Mouse (Mus musculus) heart, embryonic 14.5 days (tissue): Measurements from ENCODE around the gene Wdr20. TPM values are rescaled to one million over a fixed set of nuclear protein-coding genes. Genes with fewer than 3 reads are reported as not detected.

Experiments
- ATAC-seq: fragments of 200-750 bp; cut with Nextera tagmentation; 2 replicates; pipeline ENCODE4 v1.8.0; 2017; ENCODE audit warnings: low read depth, moderate TSS enrichment; ENCODE audit not compliant: insufficient number of reproducible peaks, insufficient read depth, low FRiP score
- H3K27ac ChIP-seq, 2 experiments: fragments of 200-500 bp in 1 of 2; fragments of 300-500 bp in 1 of 2; sonication (generic) in 1 of 2; replicated peaks in 1 of 2; 2 replicates each; pipeline ENCODE4 v1.5.1; 2012 to 2014; ENCODE audit warnings: low read depth in 2 of 2, low read length in 2 of 2, control low read depth in 1 of 2, mild to moderate bottlenecking in 1 of 2, mixed read lengths in 1 of 2; ENCODE audit not compliant: control insufficient read depth in 1 of 2, insufficient read depth in 1 of 2
- H3K27me3 ChIP-seq: fragments of 300-500 bp; sonication (generic); 2 replicates; pipeline ENCODE4 v1.6.1; 2014; ENCODE audit warnings: mild to moderate bottlenecking, low read length, control low read depth; ENCODE audit not compliant: control insufficient read depth, insufficient read depth
- H3K36me3 ChIP-seq: fragments of 300-500 bp; sonication (generic); 2 replicates; pipeline ENCODE4 v1.6.1; 2014; ENCODE audit warnings: mild to moderate bottlenecking, control low read depth, low read length, mixed read lengths; ENCODE audit not compliant: control insufficient read depth, insufficient read depth
- H3K4me1 ChIP-seq, 2 experiments: fragments of 200-500 bp in 1 of 2; fragments of 300-500 bp in 1 of 2; sonication (generic) in 1 of 2; 2 replicates each; pipeline ENCODE4 v1.6.1; 2012 to 2014; ENCODE audit warnings: low read length in 2 of 2, control low read depth in 1 of 2, mixed read lengths in 1 of 2; ENCODE audit not compliant: control insufficient read depth in 2 of 2, insufficient read depth in 2 of 2
- H3K4me2 ChIP-seq: fragments of 300-500 bp; sonication (generic); 2 replicates; pipeline ENCODE4 v1.6.1; 2014; ENCODE audit warnings: mild to moderate bottlenecking, low read length
- H3K4me3 ChIP-seq, 2 experiments: fragments of 200-500 bp in 1 of 2; fragments of 300-500 bp in 1 of 2; sonication (generic) in 1 of 2; 2 replicates each; pipeline ENCODE4 v1.5.1; 2012 to 2014; ENCODE audit warnings: low read length in 2 of 2, mild to moderate bottlenecking in 2 of 2, control low read depth in 1 of 2, low read depth in 1 of 2, moderate library complexity in 1 of 2; ENCODE audit not compliant: control insufficient read depth in 1 of 2, insufficient read depth in 1 of 2
- H3K9ac ChIP-seq: fragments of 300-500 bp; sonication (generic); 2 replicates; pipeline ENCODE4 v1.6.1; 2014; ENCODE audit warnings: mild to moderate bottlenecking, low read length
- H3K9me3 ChIP-seq: fragments of 300-500 bp; sonication (generic); 2 replicates; pipeline ENCODE4 v1.6.1; 2016; ENCODE audit warnings: low read length, control low read depth; ENCODE audit not compliant: control insufficient read depth
- WGBS: fragments of 180-500 bp; shearing (Covaris S2); extraction: QIAGEN DNeasy Blood & Tissue Kit; methylation state at CpG from one replicate; pipeline ENCODE4 v1.1.7; 2014; 5-methylcytosine and 5-hydroxymethylcytosine counted together
- polyA plus RNA-seq: library from polyadenylated mRNA; unstranded; fragments of >200 nt; fragmentation: Nextera tagmentation; extraction: Ambion mirVana; gene quantifications from 2 replicates; pipeline ENCODE4 v1.2.1, GENCODE M21; 2014

Gene Wdr20
- polyA plus RNA-seq, 1 experiment from 2014 or later, result 16.3 TPM

- Histone ChIP-seq H3K4me2 (peak overlapping the region; percentile 91), H3K27ac (peak overlapping the region in 1 of 2 experiments; percentile 85; a peak in 1 of 4 replicates), H3K27me3 (no peaks in the 10 kb centered on the region), H3K36me3 (no peaks in the 10 kb centered on the region), H3K4me1 (peaks cover 14 to 18% of the 10 kb centered on the region in 2 experiments), H3K9me3 (no peaks in the 10 kb centered on the region), H3K9ac (peak overlapping the region; percentile 79), H3K4me3 (peak overlapping the region; percentile 56 to 60)
- ATAC-seq, result no peak
- 63% methylated on average over 6 of the region's 6 CpGs for WGBS
These were observed 108.5 kb downstream of the Wdr20 start for GRCm38 (mm10) chr12:110846191-110846765.

DNA sequence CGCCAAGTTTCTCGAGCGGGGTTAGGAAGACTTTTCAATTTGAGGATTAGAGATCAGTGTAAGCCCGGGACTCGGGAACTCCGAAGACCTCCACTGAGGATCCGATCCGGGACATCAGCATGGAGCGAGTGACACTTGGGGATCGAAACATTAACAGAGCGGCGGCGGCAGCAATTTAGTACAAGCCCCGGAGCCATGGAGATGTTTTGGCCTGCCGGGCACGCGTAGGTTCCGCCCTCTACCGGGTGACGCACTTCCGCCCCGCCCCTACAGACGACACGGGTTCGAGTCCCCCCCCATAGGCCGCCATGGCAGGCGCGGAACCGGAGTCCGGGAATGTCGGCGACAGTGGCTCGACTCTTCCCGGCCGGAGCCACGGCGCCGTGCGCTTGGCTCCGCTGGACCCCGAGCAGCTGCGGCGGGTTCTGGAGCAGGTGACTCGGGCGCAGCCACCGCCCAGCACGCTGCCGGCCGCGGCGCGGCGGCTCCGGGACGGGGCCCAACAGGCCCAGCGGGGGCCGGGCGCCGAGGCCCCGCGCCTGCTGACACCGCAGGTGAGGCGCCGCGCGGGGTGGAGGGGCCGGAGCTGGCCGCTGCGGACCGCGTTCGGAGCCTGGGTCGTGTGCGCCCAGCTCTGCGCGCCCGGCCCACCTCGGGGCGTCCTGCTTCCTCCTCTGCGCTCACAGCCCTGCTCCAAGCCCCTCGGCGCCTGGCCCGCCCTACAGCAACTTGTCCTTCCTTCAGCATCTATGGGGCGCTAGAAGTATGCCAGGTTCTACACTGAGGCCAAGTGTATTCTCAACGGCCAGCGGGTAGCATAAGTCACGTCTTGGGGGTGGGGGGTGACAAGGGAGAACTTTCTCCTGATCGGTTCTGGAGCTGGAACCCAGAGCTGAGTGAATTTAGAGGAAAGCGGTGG is 112.5 kb downstream of the Wdr20 start, which contains the start of gene Zfp839:
Zfp839 (plus strand) TSS at position 244 of the 919 bp plus-strand sequence.
- peaks cover 3% of the 10 kb centered on the region for H3K36me3 ChIP-seq
- peaks cover 17 to 23% of the 10 kb centered on the region in 2 experiments for H3K4me1 ChIP-seq
- H3K27me3 ChIP-seq, result no peaks in the 10 kb centered on the region
- WGBS, result under 1% methylated on average over 84 of the region's 89 CpGs
- H3K4me3 ChIP-seq, result peak within 1 kb of the TSS; percentile 89 to 93
- peak within 1 kb of the TSS; percentile 48 to 75 for H3K27ac ChIP-seq
- peak within 1 kb of the TSS; percentile 74 for H3K4me2 ChIP-seq
- no peaks in the 10 kb centered on the region for H3K9me3 ChIP-seq
- peak within 1 kb of the TSS; percentile 90 for H3K9ac ChIP-seq
- ATAC-seq, result peak; percentile 72

GRCm38 (mm10) chr12:110850929-110851256 is 113.1 kb downstream of the Wdr20 start:
- Histone ChIP-seq H3K4me3 (peak overlapping the region; percentile 89 to 93), H3K36me3 (peaks cover 10% of the 10 kb centered on the region), H3K27ac (peak overlapping the region; percentile 48 to 75), H3K9me3 (no peaks in the 10 kb centered on the region), H3K4me1 (peaks cover 16 to 22% of the 10 kb centered on the region in 2 experiments), H3K4me2 (peak overlapping the region; percentile 74), H3K27me3 (no peaks in the 10 kb centered on the region), H3K9ac (peak overlapping the region; percentile 90)
- ATAC-seq, result no peak
- 18% methylated on average over 9 of the region's 9 CpGs for WGBS

- Histone ChIP-seq H3K27ac (no peak overlapping the region; a peak in 1 of 4 replicates), H3K4me1 (peaks cover 11 to 17% of the 10 kb centered on the region in 2 experiments), H3K9me3 (no peaks in the 10 kb centered on the region), H3K27me3 (no peaks in the 10 kb centered on the region), H3K36me3 (peaks cover 14% of the 10 kb centered on the region), H3K4me2 (peak overlapping the region; percentile 74), H3K9ac (peak overlapping the region; percentile 21; the same call in 1 of the 2 replicates), H3K4me3 (peak overlapping the region; percentile 89 to 93; a peak in 3 of 4 replicates)
- no peak for ATAC-seq
- WGBS, result 27% methylated on average over 12 of the region's 12 CpGs
These were observed 113.7 kb downstream of the Wdr20 start for GRCm38 (mm10) chr12:110851414-110851813.

DNA sequence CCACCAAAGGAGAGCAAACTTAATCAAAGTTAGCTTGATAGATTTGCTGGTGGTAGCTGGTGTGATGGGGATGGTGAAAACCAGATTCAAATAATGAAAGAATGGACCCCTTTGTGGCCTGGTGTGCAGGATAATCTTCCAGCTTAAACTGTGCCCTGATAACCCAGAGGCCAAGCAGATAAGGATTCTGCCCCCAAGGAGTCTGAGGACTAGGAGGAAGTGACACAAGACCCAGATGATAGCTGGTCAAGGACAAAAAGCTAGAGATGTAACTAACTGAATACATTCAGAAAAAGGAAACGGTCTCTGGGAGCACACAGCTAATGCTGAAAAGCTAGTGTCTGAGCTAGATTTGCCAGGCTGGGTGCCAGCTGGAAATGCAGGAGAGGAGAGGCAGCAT is 114.2 kb downstream of the Wdr20 start:
- peak overlapping the region; percentile 74; the same call in 1 of the 2 replicates for H3K4me2 ChIP-seq
- 53% methylated on average over 1 of the region's 1 CpGs for WGBS
- H3K36me3 ChIP-seq, result peaks cover 17% of the 10 kb centered on the region
- H3K4me1 ChIP-seq, result peaks cover 11 to 16% of the 10 kb centered on the region in 2 experiments
- H3K9me3 ChIP-seq, result no peaks in the 10 kb centered on the region
- no peak overlapping the region for H3K9ac ChIP-seq
- no peak overlapping the region for H3K27ac ChIP-seq
- H3K27me3 ChIP-seq, result no peaks in the 10 kb centered on the region
- H3K4me3 ChIP-seq, result no peak overlapping the region
- no peak for ATAC-seq

Other genes with a start within 250 kb of the Wdr20 start
- 54.8 and 55.4 TPM in 2 replicates for gene Dync1h1, start 136.5 kb upstream of the Wdr20 start, polyA plus RNA-seq
- gene 1700001K19Rik, start 55.3 kb upstream of the Wdr20 start, polyA plus RNA-seq, result not detected in 2 replicates
- 635 and 675 TPM in 2 replicates for gene Hsp90aa1, start 35.2 kb upstream of the Wdr20 start, polyA plus RNA-seq
- 3.5 and 4.7 TPM in 2 replicates for gene Mok, start 103.0 kb downstream of the Wdr20 start, polyA plus RNA-seq
- gene Zfp839, start 112.3 kb downstream of the Wdr20 start, polyA plus RNA-seq, result 4.6 TPM in 2 replicates
- gene Cinp, start 151.2 kb downstream of the Wdr20 start, polyA plus RNA-seq, result 67.0 and 70.3 TPM in 2 replicates
- gene Tecpr2, start 151.3 kb downstream of the Wdr20 start, polyA plus RNA-seq, result 2.3 and 2.8 TPM in 2 replicates
- gene Ankrd9, start 241.1 kb downstream of the Wdr20 start, polyA plus RNA-seq, result 10.8 TPM in 2 replicates